Mouse (Mus musculus): ENCODE measurements at regions not wholly inside any gene's neighbourhood (a gene's known extent, or its start where the extent isn't known, plus 50 kb on each side); places are given as distances from the start of the nearest gene placed in this dataset.

- in situ Hi-C loops (cut with MboI; ENCODE audit: low pct_ligation_motif_present, low pct_unique_long_range_greater_than_20kb, low sequenced_read_pairs) (loop anchor here (5.0 kb wide), 1 partner anchor 215 kb away; no protein-coding TSS in a partner anchor), dilution Hi-C loops (cut with MboI; ENCODE audit: extremely low pct_ligation_motif_present, extremely low pct_unique_long_range_greater_than_20kb, low sequenced_read_pairs) (no loop called here)
- Histone ChIP-seq H3K4me1 (ENCODE audit: control insufficient read depth in 1 of 2, insufficient read depth in 2 of 2) (peaks cover 0 to 7% of the 10 kb centered on the region in 2 experiments; a peak in 2 of 4 replicates), H3K9ac (ENCODE audit: insufficient read depth, low read depth) (no peak overlapping the region), H3K27me3 (replicated peaks) (no peaks in the 10 kb centered on the region), H3K27ac (ENCODE audit: insufficient read depth, low read depth) (no peak overlapping the region), H3K36me3 (replicated peaks in 1 of 2; ENCODE audit: control insufficient read depth in 1 of 2, insufficient read depth in 1 of 2, low read length in 1 of 2) (no peaks in the 10 kb centered on the region), H3K9me3 (replicated peaks; ENCODE audit: low read length) (no peaks in the 10 kb centered on the region), H3K79me2 (replicated peaks; ENCODE audit: control insufficient read depth, extremely low read depth, insufficient read depth, poor library complexity, severe bottlenecking) (no peaks in the 10 kb centered on the region), H3K4me3 (replicated peaks in 1 of 3; ENCODE audit: low read depth in 2 of 3, low read length in 2 of 3, poor library complexity in 1 of 3) (no peak overlapping the region), H3K4me2 (ENCODE audit: insufficient read depth, low read depth, poor library complexity, severe bottlenecking) (no peak overlapping the region)
- no peak for DNase-seq (ENCODE audit: extremely low read depth)
- TF ChIP-seq CHD1 (IDR thresholded peaks at IDR 0.05; ENCODE audit: low read depth, low read length) (no peak), MAFK (IDR thresholded peaks at IDR 0.05; ENCODE audit: insufficient replicate concordance, low read length) (no peak), EP300 (IDR thresholded peaks at IDR 0.05; ENCODE audit: low read length) (no peak), POLR2A (IDR thresholded peaks at IDR 0.05; ENCODE audit: low read depth, low read length) (no peak), ZNF384 (IDR thresholded peaks at IDR 0.05; ENCODE audit: low read depth, low read length) (no peak), TCF12 (IDR thresholded peaks at IDR 0.05; ENCODE audit: low read depth, low read length) (no peak), CHD2 (IDR thresholded peaks at IDR 0.05; ENCODE audit: low read length) (no peak), USF1 (IDR thresholded peaks at IDR 0.05; ENCODE audit: low read depth, low read length) (no peak), MAZ (IDR thresholded peaks at IDR 0.05; ENCODE audit: low read depth, low read length) (no peak), USF2 (conservative IDR thresholded peaks at IDR 0.05; ENCODE audit: low read depth, low read length) (no peak), RAD21 (IDR thresholded peaks at IDR 0.05; ENCODE audit: low read depth, low read length) (no peak), ZC3H11A (IDR thresholded peaks at IDR 0.05; ENCODE audit: low read depth, low read length) (no peak), KAT2A (IDR thresholded peaks at IDR 0.05; ENCODE audit: insufficient replicate concordance, low read length) (no peak)
Observed at GRCm38 (mm10) chr10:117461791-117462516, 82.1 kb upstream of the Cpsf6 start.

- no peak for TF ChIP-seq USF2 (conservative IDR thresholded peaks at IDR 0.05; ENCODE audit: low read depth, low read length)
- no peak for TF ChIP-seq RAD21 (IDR thresholded peaks at IDR 0.05; ENCODE audit: low read depth, low read length)
- H3K36me3 ChIP-seq (replicated peaks in 1 of 2; ENCODE audit: control insufficient read depth in 1 of 2, insufficient read depth in 1 of 2, low read length in 1 of 2) = no peaks in the 10 kb centered on the region
- DNase-seq (ENCODE audit: extremely low read depth) = no peak
- no peaks in the 10 kb centered on the region for H3K9me3 ChIP-seq (replicated peaks; ENCODE audit: low read length)
- peaks cover 0 to 2% of the 10 kb centered on the region in 2 experiments; a peak in 2 of 4 replicates for H3K4me1 ChIP-seq (ENCODE audit: control insufficient read depth in 1 of 2, insufficient read depth in 2 of 2)
- no peak overlapping the region for H3K9ac ChIP-seq (ENCODE audit: insufficient read depth, low read depth)
- no peak overlapping the region for H3K4me3 ChIP-seq (replicated peaks in 1 of 3; ENCODE audit: low read depth in 2 of 3, low read length in 2 of 3, poor library complexity in 1 of 3)
- dilution Hi-C loops (cut with MboI; ENCODE audit: extremely low pct_ligation_motif_present, extremely low pct_unique_long_range_greater_than_20kb, low sequenced_read_pairs) = no loop called here
- in situ Hi-C loops (cut with MboI; ENCODE audit: low pct_ligation_motif_present, low pct_unique_long_range_greater_than_20kb, low sequenced_read_pairs) = loop anchor here (5.0 kb wide), 1 partner anchor 216 kb away; no protein-coding TSS in a partner anchor
- H3K4me2 ChIP-seq (ENCODE audit: insufficient read depth, low read depth, poor library complexity, severe bottlenecking) = no peak overlapping the region
- H3K79me2 ChIP-seq (replicated peaks; ENCODE audit: control insufficient read depth, extremely low read depth, insufficient read depth, poor library complexity, severe bottlenecking) = no peaks in the 10 kb centered on the region
- H3K27ac ChIP-seq (ENCODE audit: insufficient read depth, low read depth) = no peak overlapping the region
- H3K27me3 ChIP-seq (replicated peaks) = no peaks in the 10 kb centered on the region
Observed at GRCm38 (mm10) chr10:117461261-117461660, 81.4 kb upstream of the Cpsf6 start.

GRCm38 (mm10) chr10:117460366-117460730 is 80.5 kb upstream of the Cpsf6 start:
- dilution Hi-C loops (cut with MboI; ENCODE audit: extremely low pct_ligation_motif_present, extremely low pct_unique_long_range_greater_than_20kb, low sequenced_read_pairs) = no loop called here
- Histone ChIP-seq H3K4me2 (ENCODE audit: insufficient read depth, low read depth, poor library complexity, severe bottlenecking) (no peak overlapping the region), H3K36me3 (replicated peaks in 1 of 2; ENCODE audit: control insufficient read depth in 1 of 2, insufficient read depth in 1 of 2, low read length in 1 of 2) (no peaks in the 10 kb centered on the region), H3K79me2 (replicated peaks; ENCODE audit: control insufficient read depth, extremely low read depth, insufficient read depth, poor library complexity, severe bottlenecking) (no peaks in the 10 kb centered on the region), H3K9me3 (replicated peaks; ENCODE audit: low read length) (no peaks in the 10 kb centered on the region), H3K4me3 (replicated peaks in 1 of 3; ENCODE audit: low read depth in 2 of 3, low read length in 2 of 3, poor library complexity in 1 of 3) (no peak overlapping the region), H3K4me1 (ENCODE audit: control insufficient read depth in 1 of 2, insufficient read depth in 2 of 2) (no peaks in the 10 kb centered on the region), H3K27ac (ENCODE audit: insufficient read depth, low read depth) (no peak overlapping the region), H3K27me3 (replicated peaks) (no peaks in the 10 kb centered on the region), H3K9ac (ENCODE audit: insufficient read depth, low read depth) (no peak overlapping the region)
- in situ Hi-C loops (cut with MboI; ENCODE audit: low pct_ligation_motif_present, low pct_unique_long_range_greater_than_20kb, low sequenced_read_pairs) = loop anchor here (5.0 kb wide), 1 partner anchor 217 kb away; no protein-coding TSS in a partner anchor
- no peak for DNase-seq (ENCODE audit: extremely low read depth)
- TF ChIP-seq RAD21 (IDR thresholded peaks at IDR 0.05; ENCODE audit: low read depth, low read length) (no peak), RCOR1 (conservative IDR thresholded peaks at IDR 0.05; ENCODE audit: low read depth, low read length) (no peak), MAX (IDR thresholded peaks at IDR 0.05; ENCODE audit: low read length) (no peak), TCF12 (IDR thresholded peaks at IDR 0.05; ENCODE audit: low read depth, low read length) (no peak), NELFE (IDR thresholded peaks at IDR 0.05; ENCODE audit: low read depth, low read length) (no peak), HCFC1 (IDR thresholded peaks at IDR 0.05; ENCODE audit: low read depth, low read length) (no peak), EP300 (IDR thresholded peaks at IDR 0.05; ENCODE audit: low read length) (no peak), SMC3 (IDR thresholded peaks at IDR 0.05; ENCODE audit: low read depth, low read length) (no peak), MAZ (IDR thresholded peaks at IDR 0.05; ENCODE audit: low read depth, low read length) (no peak), MXI1 (IDR thresholded peaks at IDR 0.05; ENCODE audit: low read depth, low read length) (no peak), TBP (conservative IDR thresholded peaks at IDR 0.05; ENCODE audit: low read depth, low read length) (no peak), USF2 (conservative IDR thresholded peaks at IDR 0.05; ENCODE audit: low read depth, low read length) (no peak), SIN3A (IDR thresholded peaks at IDR 0.05; ENCODE audit: low read length) (no peak), ELF1 (IDR thresholded peaks at IDR 0.05; ENCODE audit: low read depth, low read length) (no peak), ZNF384 (IDR thresholded peaks at IDR 0.05; ENCODE audit: low read depth, low read length) (no peak), MYC (IDR thresholded peaks at IDR 0.05; ENCODE audit: low read depth, low read length) (no peak), CHD1 (IDR thresholded peaks at IDR 0.05; ENCODE audit: low read depth, low read length) (no peak), CTCF (conservative IDR thresholded peaks at IDR 0.05 in 1 of 2, IDR thresholded peaks at IDR 0.05 in 1 of 2; ENCODE audit: low read depth in 2 of 2, low read length in 2 of 2) (no peak)

Data from CH12.LX (cell line).